Mouse (Mus musculus): ENCODE results near the gene Tbata.

The Tbata gene

DNA sequence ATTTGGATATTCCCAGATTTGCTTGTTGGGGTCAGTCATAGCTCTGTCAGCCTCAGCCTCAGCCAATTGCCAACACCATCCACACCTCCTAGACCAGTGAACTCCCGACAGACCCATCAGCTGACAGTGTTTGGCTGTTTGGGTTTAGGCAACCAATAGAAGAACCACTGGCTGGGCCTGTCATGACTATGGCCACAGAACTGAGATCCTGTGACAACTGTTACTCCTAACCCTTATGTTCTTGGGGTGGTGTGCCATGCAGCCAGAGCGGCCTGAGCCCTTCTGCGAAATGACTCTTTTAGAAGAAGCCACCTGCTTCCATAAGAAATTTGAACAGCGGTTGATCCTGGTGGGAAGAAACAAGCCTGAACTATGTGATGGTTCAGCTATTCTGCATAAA is 39.4 kb downstream of the Tbata start:
- DNase-seq (ENCODE audit: low spot score): no peak

GRCm38 (mm10) chr10:61211743-61212142 is 40.0 kb downstream of the Tbata start:
- DNase-seq (ENCODE audit: low spot score): peak; percentile 51

GRCm38 (mm10) chr10:61212817-61213216 is 41.1 kb downstream of the Tbata start:
- no peak for DNase-seq (ENCODE audit: low spot score)

DNA sequence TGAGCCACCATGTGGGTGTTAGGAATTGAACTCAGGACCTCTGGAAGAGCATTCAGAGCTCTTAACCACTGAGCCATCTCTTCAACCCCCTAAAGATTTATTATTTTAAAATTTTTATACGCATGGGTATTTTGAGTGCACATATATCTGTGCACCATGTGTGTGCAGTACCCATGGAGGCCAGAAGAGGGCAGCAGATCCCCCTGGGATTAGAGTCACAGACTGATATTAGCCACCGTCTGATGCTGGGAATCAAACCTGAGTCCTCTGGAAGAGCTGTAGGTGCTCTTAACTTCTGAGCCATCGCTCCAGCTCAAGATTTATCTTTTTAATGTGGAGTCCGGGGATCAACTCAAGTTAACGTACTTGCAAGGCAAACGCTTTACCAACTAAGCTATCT is 43.9 kb downstream of the Tbata start:
- no peak for DNase-seq (ENCODE audit: low spot score)

DNA sequence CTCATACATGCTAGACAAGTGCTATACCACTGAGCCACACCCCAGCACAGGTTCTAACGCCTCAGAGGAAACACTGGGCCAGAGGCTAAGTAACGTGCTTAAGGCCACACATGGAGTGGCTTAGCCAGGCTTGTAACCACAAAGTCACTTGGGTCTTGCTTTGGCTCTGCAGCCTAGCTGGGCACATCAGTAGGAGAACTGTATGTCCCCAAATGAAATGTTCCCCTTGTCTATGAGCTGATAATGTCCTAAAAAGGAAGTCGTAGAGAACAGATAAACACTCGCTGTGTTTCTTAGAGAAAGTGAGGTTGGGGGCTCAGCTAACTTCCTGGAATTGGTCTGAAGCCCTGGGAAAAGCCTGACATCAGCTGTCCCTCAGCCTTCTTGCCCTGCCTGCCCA is 44.4 kb downstream of the Tbata start:
- no peak for DNase-seq (ENCODE audit: low spot score)

- no peak for DNase-seq (ENCODE audit: low spot score)
These were observed 47.6 kb downstream of the Tbata start for GRCm38 (mm10) chr10:61219318-61219717.

- DNase-seq (ENCODE audit: low spot score): no peak
These were observed 53.9 kb downstream of the Tbata start for GRCm38 (mm10) chr10:61225694-61226093.

- no peak for DNase-seq (ENCODE audit: low spot score)
These were observed 55.1 kb downstream of the Tbata start for GRCm38 (mm10) chr10:61226784-61227396.

GRCm38 (mm10) chr10:61231756-61232155 is 60.0 kb downstream of the Tbata start:
- DNase-seq (ENCODE audit: low spot score): no peak

DNA sequence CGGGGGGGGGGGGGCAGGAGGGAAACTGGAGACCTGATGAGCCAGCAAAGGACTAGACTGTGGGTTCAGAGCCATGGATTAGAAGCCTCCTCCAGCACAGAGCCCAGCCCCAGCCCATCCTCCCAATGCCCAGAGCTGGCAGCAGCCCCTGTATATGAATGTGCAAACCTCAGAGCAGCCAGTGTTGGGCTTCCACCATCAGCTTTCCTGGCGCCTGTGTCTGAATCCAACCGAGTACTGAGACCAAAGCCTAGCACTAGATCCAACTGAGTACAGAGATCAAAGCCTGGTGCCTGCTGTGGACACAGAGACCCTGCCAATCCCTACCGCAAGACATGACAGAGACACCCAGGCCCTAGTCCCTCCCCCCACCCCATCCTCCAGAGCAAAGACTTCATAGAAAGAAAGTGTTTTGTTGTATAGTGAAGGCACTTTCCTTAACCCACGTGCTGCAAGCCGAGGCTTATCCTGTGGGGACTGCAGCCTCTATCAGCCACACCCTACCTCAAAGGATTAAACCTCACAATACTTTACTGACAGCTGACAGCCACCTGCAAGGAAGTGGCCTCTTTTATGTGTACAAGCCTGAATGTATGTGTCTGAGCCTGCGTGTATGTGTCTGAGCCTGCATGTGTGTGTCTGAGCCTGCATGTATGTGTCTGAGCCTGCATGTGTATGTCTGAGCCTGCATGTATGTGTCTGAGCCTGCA is 61.3 kb downstream of the Tbata start:
- DNase-seq (ENCODE audit: low spot score): no peak

DNA sequence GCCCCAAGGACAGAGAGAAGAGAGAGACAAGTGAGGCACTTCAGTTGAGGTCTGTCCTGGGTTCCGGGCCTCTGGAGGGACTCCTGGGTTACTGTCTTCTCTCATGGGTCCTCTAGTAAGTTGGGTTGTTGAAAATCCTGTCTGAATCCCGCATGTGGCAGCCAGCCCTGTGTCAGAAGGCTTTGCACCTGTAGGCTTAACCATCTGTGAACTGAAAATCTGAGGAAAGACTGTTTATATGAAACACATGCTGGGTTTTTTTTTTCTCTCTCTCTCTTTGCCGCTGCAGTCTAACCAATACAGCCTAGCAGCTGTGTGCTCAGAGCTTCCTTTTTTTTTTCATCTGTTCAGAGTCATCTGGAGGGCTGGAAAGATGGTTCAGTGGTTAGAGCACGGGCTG is 62.6 kb downstream of the Tbata start:
- no peak for DNase-seq (ENCODE audit: low spot score)

GRCm38 (mm10) chr10:61235677-61236267 is 64.0 kb downstream of the Tbata start:
- DNase-seq (ENCODE audit: low spot score): no peak

- no peak for DNase-seq (ENCODE audit: low spot score)
These were observed 65.1 kb downstream of the Tbata start for GRCm38 (mm10) chr10:61236683-61237390.

DNA sequence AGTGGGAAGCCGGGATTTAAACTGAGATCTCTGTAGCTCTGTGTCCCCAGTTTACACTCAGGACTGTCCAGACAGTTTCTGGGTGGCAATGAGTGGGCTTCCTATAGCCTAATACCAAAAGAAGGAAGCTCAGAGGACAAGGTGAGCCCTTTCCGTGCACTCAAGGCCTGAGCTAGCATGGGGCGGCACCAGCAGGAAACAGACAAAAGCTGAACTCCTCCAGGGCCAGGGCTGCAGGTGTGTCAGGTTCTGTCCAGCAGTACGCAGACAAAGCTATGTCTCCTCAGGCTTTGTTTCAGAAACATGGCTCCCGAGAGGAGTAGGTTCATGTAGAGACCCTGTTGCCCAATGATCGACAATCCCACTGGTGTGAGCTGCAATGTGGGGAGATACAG is 65.6 kb downstream of the Tbata start:
- no peak for DNase-seq (ENCODE audit: low spot score)

All from layer of hippocampus, adult 11-12 months (tissue).